Mouse (Mus musculus): ENCODE results near the gene Cisd1. TPM values are rescaled to one million over a fixed set of nuclear protein-coding genes. Genes with fewer than 3 reads are reported as not detected.
A peak's percentile ranks its signal among the peaks of the same experiment; 100 is the strongest.

Cisd1 gene
- polyA plus RNA-seq, 1 experiment = 178 TPM

- no peak for DNase-seq (ENCODE audit: extremely low spot score in 1 of 2, low spot score in 1 of 2)
Measured at GRCm38 (mm10) chr10:71328382-71328781, 16.4 kb downstream of the Cisd1 start.

GRCm38 (mm10) chr10:71327386-71327785 is 17.4 kb downstream of the Cisd1 start:
- DNase-seq (ENCODE audit: extremely low spot score in 1 of 2, low spot score in 1 of 2) = no peak

GRCm38 (mm10) chr10:71326789-71327188 is 18.0 kb downstream of the Cisd1 start:
- DNase-seq (ENCODE audit: extremely low spot score in 1 of 2, low spot score in 1 of 2) = peak in 1 of 2 experiments; percentile 85

GRCm38 (mm10) chr10:71326123-71326522 is 18.6 kb downstream of the Cisd1 start:
- DNase-seq (ENCODE audit: extremely low spot score in 1 of 2, low spot score in 1 of 2) = no peak

- DNase-seq (ENCODE audit: extremely low spot score in 1 of 2, low spot score in 1 of 2) = no peak
Measured at GRCm38 (mm10) chr10:71323669-71324068, 21.1 kb downstream of the Cisd1 start.

GRCm38 (mm10) chr10:71316497-71316896 is 28.3 kb downstream of the Cisd1 start:
- DNase-seq (ENCODE audit: extremely low spot score in 1 of 2, low spot score in 1 of 2) = no peak

GRCm38 (mm10) chr10:71316056-71316455 is 28.7 kb downstream of the Cisd1 start:
- no peak for DNase-seq (ENCODE audit: extremely low spot score in 1 of 2, low spot score in 1 of 2)

GRCm38 (mm10) chr10:71314596-71314995 is 30.2 kb downstream of the Cisd1 start:
- DNase-seq (ENCODE audit: extremely low spot score in 1 of 2, low spot score in 1 of 2) = no peak

- DNase-seq (ENCODE audit: extremely low spot score in 1 of 2, low spot score in 1 of 2) = no peak
Measured at GRCm38 (mm10) chr10:71310288-71310687, 34.5 kb downstream of the Cisd1 start.

GRCm38 (mm10) chr10:71308199-71308598 is 36.6 kb downstream of the Cisd1 start:
- DNase-seq (ENCODE audit: extremely low spot score in 1 of 2, low spot score in 1 of 2) = no peak

- DNase-seq (ENCODE audit: extremely low spot score in 1 of 2, low spot score in 1 of 2) = no peak
Measured at GRCm38 (mm10) chr10:71306759-71307158, 38.0 kb downstream of the Cisd1 start.

- peak in 1 of 2 experiments; percentile 78 for DNase-seq (ENCODE audit: extremely low spot score in 1 of 2, low spot score in 1 of 2)
Measured at GRCm38 (mm10) chr10:71306190-71306589, 38.6 kb downstream of the Cisd1 start.

GRCm38 (mm10) chr10:71302490-71302889 is 42.3 kb downstream of the Cisd1 start:
- DNase-seq (ENCODE audit: extremely low spot score in 1 of 2, low spot score in 1 of 2) = peak in 1 of 2 experiments; percentile 70

GRCm38 (mm10) chr10:71300161-71300560 is 44.6 kb downstream of the Cisd1 start:
- no peak for DNase-seq (ENCODE audit: extremely low spot score in 1 of 2, low spot score in 1 of 2)

GRCm38 (mm10) chr10:71293245-71293644 is 51.5 kb downstream of the Cisd1 start:
- DNase-seq (ENCODE audit: extremely low spot score in 1 of 2, low spot score in 1 of 2) = no peak

GRCm38 (mm10) chr10:71292254-71292653 is 52.5 kb downstream of the Cisd1 start:
- no peak for DNase-seq (ENCODE audit: extremely low spot score in 1 of 2, low spot score in 1 of 2)

- no peak for DNase-seq (ENCODE audit: extremely low spot score in 1 of 2, low spot score in 1 of 2)
Measured at GRCm38 (mm10) chr10:71291801-71292200, 53.0 kb downstream of the Cisd1 start.

- no peak for DNase-seq (ENCODE audit: extremely low spot score in 1 of 2, low spot score in 1 of 2)
Measured at GRCm38 (mm10) chr10:71291179-71291661, 53.5 kb downstream of the Cisd1 start.

GRCm38 (mm10) chr10:71285126-71285580 is 59.6 kb downstream of the Cisd1 start, which contains the start of gene Ube2d1:
Ube2d1 (minus strand) TSS chr10:71285262.
- peak; percentile 79 to 94 for DNase-seq (ENCODE audit: extremely low spot score in 1 of 2, low spot score in 1 of 2)

- peak in 1 of 2 experiments; percentile 22 for DNase-seq (ENCODE audit: extremely low spot score in 1 of 2, low spot score in 1 of 2)
Measured at GRCm38 (mm10) chr10:71284511-71285125, 60.1 kb downstream of the Cisd1 start.

- no peak for DNase-seq (ENCODE audit: extremely low spot score in 1 of 2, low spot score in 1 of 2)
Measured at GRCm38 (mm10) chr10:71284131-71284510, 60.6 kb downstream of the Cisd1 start.

Measured in frontal cortex, adult 2 months (tissue).